In the genomic region with DNA sequence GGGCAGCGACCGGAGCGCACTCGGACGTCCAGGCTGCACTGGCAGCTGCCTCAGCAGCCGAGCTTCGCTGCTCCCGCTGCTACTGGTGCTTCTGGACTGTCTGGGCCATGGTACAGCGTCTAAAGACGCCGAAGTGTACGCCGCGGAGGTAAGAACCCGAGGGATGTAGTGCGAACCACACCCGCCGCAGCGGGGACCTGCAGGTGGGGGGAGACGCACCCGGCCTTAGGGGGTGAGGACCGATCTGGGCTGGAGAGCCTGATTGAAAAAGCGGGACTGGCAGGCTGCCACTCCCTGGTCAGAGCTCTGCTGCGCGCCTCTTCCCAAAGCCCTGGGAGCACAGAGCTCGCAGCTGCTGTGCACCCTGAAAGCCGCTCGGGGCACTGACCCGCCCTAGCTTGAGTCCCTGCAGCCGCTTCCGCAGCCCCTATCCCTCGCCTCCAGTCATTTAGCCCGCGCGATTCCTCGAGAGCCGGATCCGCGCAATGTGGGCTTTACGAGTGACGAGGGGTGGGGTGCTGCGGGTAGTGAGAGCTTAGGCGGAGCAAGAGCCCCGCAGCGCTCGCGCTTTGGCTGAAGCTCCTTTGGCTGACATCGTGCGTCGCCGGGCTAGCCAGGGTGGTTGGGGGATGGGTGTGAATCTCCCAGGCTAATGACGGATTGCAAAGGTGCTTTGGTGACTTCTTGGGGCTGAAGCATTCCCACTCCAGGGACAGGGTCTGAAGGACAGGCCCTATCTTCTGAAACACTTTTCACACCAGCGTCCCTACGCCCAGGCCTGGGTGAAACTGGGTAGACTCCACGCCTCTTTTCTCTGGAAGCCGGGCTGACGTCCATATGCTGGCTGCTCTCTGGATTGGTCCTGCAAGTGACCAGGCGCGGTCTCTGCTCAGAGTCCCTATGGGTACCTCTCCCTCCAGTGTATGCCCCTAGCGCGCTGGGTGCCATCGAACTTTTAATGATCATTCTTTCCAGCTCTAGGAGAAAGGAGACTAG, we compare ENCODE assay signal across 9 mouse cellular contexts. TPM values are rescaled to one million over a fixed set of nuclear protein-coding genes. Genes with fewer than 3 reads are reported as not detected.
A peak's percentile ranks its signal among the peaks of the same experiment; 100 is the strongest.
DNase-seq lines count a peak whose midpoint lies in the region; ATAC-seq lines count a peak whose summit lies in the region.
"Had no signal": no experiment of that assay in that cellular context is flagged by ENCODE, and none has a peak within 500 bp of the region (broad histone marks: within the 10 kb centered on the region; RNA-seq: fewer than 3 reads in every experiment).

No protein-coding gene starts in this region.

- peaks cover 5% of the 10 kb centered on the region; the same call in 1 of the 2 replicates for H3K36me3 ChIP-seq in forebrain, embryonic 10.5 days (replicated peaks)
- H3K36me3 ChIP-seq in hindbrain, embryonic 10.5 days = 0 out of 2 replicates have a peak, but pooled peaks cover 6% of the 10 kb centered on the region
- H3K36me3 ChIP-seq in liver, embryonic 12.5 days = no peaks in the 10 kb centered on the region

- peak overlapping the region; percentile 71 for H3K4me2 ChIP-seq in liver, embryonic 12.5 days

- ATAC-seq in liver, embryonic 12.5 days = no peak

- H3K4me3 ChIP-seq in forebrain, embryonic 10.5 days = peak overlapping the region; percentile 80
- peak overlapping the region; percentile 89 for H3K4me3 ChIP-seq in hindbrain, embryonic 10.5 days
- H3K4me3 ChIP-seq in liver, embryonic 12.5 days = peak overlapping the region; percentile 54

- peak; percentile 16 to 32 for DNase-seq in layer of hippocampus, postnatal 36 days
- no peak for DNase-seq in layer of hippocampus, adult 8-10 months (ENCODE audit: low spot score in 2 of 2)
- DNase-seq in adrenal gland, postnatal 36 days = peak; percentile 43 to 70
- DNase-seq in forebrain, embryonic 10.5 days (ENCODE audit: extremely low spot score, low spot score) = peak; percentile 72
- DNase-seq in hindbrain, embryonic 10.5 days (ENCODE audit: low spot score) = peak; percentile 80
- DNase-seq in naive thymus-derived CD4-positive, alpha-beta T cell, adult 2 months (ENCODE audit: low read depth) = peak; percentile 38
- DNase-seq in thymus, postnatal 36 days = no peak

- H3K4me1 ChIP-seq in forebrain, embryonic 10.5 days = peaks cover 48% of the 10 kb centered on the region
- peaks cover 51% of the 10 kb centered on the region for H3K4me1 ChIP-seq in hindbrain, embryonic 10.5 days (replicated peaks)
- peaks cover 11% of the 10 kb centered on the region; the same call in 1 of the 2 replicates for H3K4me1 ChIP-seq in liver, embryonic 12.5 days

- no peaks in the 10 kb centered on the region for H3K9me3 ChIP-seq in forebrain, embryonic 10.5 days
- H3K9me3 ChIP-seq in hindbrain, embryonic 10.5 days = no peaks in the 10 kb centered on the region
- no peaks in the 10 kb centered on the region for H3K9me3 ChIP-seq in liver, embryonic 12.5 days (replicated peaks)

- WGBS in forebrain, embryonic 10.5 days = 2% methylated on average over 62 of the region's 62 CpGs
- 2% methylated on average over 62 of the region's 62 CpGs for WGBS in hindbrain, embryonic 10.5 days
- WGBS in liver, embryonic 12.5 days (ENCODE audit: insufficient replicate concordance) = 4% methylated on average over 62 of the region's 62 CpGs

- H3K9ac ChIP-seq in liver, embryonic 12.5 days = peak overlapping the region; percentile 59

- peaks cover 60% of the 10 kb centered on the region for H3K27me3 ChIP-seq in forebrain, embryonic 10.5 days (ENCODE audit: poor library complexity, severe bottlenecking)
- H3K27me3 ChIP-seq in hindbrain, embryonic 10.5 days (ENCODE audit: insufficient read depth, poor library complexity, severe bottlenecking) = peaks cover 33% of the 10 kb centered on the region
- peaks cover 86% of the 10 kb centered on the region for H3K27me3 ChIP-seq in liver, embryonic 12.5 days (replicated peaks)

- peak overlapping the region; percentile 94 for H3K27ac ChIP-seq in forebrain, embryonic 10.5 days
- peak overlapping the region; percentile 95 for H3K27ac ChIP-seq in hindbrain, embryonic 10.5 days
- H3K27ac ChIP-seq in liver, embryonic 12.5 days = no peak overlapping the region

RNA-seq across cellular contexts. Expression of a gene that starts 1.1 kb away (rescaled TPM):
- total RNA-seq in layer of hippocampus, postnatal 36 days (2021) = 10 to 100 TPM; 16.3 to 17.9 TPM
- 10 to 100 TPM; 13.6 to 14.9 (median 14.8) TPM for total RNA-seq in layer of hippocampus, adult 8-10 months (2022)
- total RNA-seq in adrenal gland, postnatal 36 days (2021) = 10 to 100 TPM in 1 of 2 experiments, 1 to 10 TPM in 1; 6.3 to 10.4 TPM
- 11.1 TPM in 2 replicates for polyA plus RNA-seq in forebrain, embryonic 10.5 days (2016; fragmentation: Nextera tagmentation; extraction: Ambion mirVana)
- polyA plus RNA-seq in hindbrain, embryonic 10.5 days (2016; fragmentation: Nextera tagmentation; extraction: Ambion mirVana) = 15.2 and 19.4 TPM in 2 replicates
- 2.9 TPM in 2 replicates for polyA plus RNA-seq in liver, embryonic 12.5 days (2016; fragmentation: Nextera tagmentation; extraction: Ambion mirVana)

RNA-seq across cellular contexts. Expression of a gene that starts 21.1 kb away (rescaled TPM):
- 10 to 100 TPM in 1 of 2 experiments, 1 to 10 TPM in 1; 9.8 to 11.7 TPM for total RNA-seq in layer of hippocampus, postnatal 36 days (2021)
- total RNA-seq in layer of hippocampus, adult 8-10 months (2022) = 10 to 100 TPM in 3 of 4 experiments, 1 to 10 TPM in 1; 9.8 to 16.5 (median 12.9) TPM
- 10 to 100 TPM; 18.4 to 18.8 TPM for total RNA-seq in adrenal gland, postnatal 36 days (2021)
- 50.5 and 53.1 TPM in 2 replicates for polyA plus RNA-seq in forebrain, embryonic 10.5 days (2016; fragmentation: Nextera tagmentation; extraction: Ambion mirVana)
- polyA plus RNA-seq in hindbrain, embryonic 10.5 days (2016; fragmentation: Nextera tagmentation; extraction: Ambion mirVana) = 48.5 and 48.8 TPM in 2 replicates
- 15.4 and 15.9 TPM in 2 replicates for polyA plus RNA-seq in liver, embryonic 12.5 days (2016; fragmentation: Nextera tagmentation; extraction: Ambion mirVana)

RNA-seq across cellular contexts. Expression of a gene that starts 21.4 kb away (rescaled TPM):
- total RNA-seq in layer of hippocampus, postnatal 36 days (2021) = 10 to 100 TPM; 17.1 to 17.7 TPM
- total RNA-seq in layer of hippocampus, adult 8-10 months (2022) = 10 to 100 TPM; 14.7 to 16.9 (median 15.8) TPM
- total RNA-seq in adrenal gland, postnatal 36 days (2021) = 10 to 100 TPM in 1 of 2 experiments, 1 to 10 TPM in 1; 9.2 to 10.8 TPM
- 10.6 and 10.7 TPM in 2 replicates for polyA plus RNA-seq in forebrain, embryonic 10.5 days (2016; fragmentation: Nextera tagmentation; extraction: Ambion mirVana)
- 12.4 and 16.6 TPM in 2 replicates for polyA plus RNA-seq in hindbrain, embryonic 10.5 days (2016; fragmentation: Nextera tagmentation; extraction: Ambion mirVana)
- polyA plus RNA-seq in liver, embryonic 12.5 days (2016; fragmentation: Nextera tagmentation; extraction: Ambion mirVana) = 2.2 and 2.3 TPM in 2 replicates

RNA-seq across cellular contexts. Expression of a gene that starts 42.8 kb away (rescaled TPM):
- total RNA-seq in layer of hippocampus, postnatal 36 days (2021) = not detected
- not detected for total RNA-seq in layer of hippocampus, adult 8-10 months (2022)
- under 1 TPM in 1 of 2 experiments, not detected in 1; 0.82 TPM for total RNA-seq in adrenal gland, postnatal 36 days (2021)
- not detected in 2 replicates for polyA plus RNA-seq in forebrain, embryonic 10.5 days (2016; fragmentation: Nextera tagmentation; extraction: Ambion mirVana)
- not detected in 2 replicates for polyA plus RNA-seq in hindbrain, embryonic 10.5 days (2016; fragmentation: Nextera tagmentation; extraction: Ambion mirVana)
- polyA plus RNA-seq in liver, embryonic 12.5 days (2016; fragmentation: Nextera tagmentation; extraction: Ambion mirVana) = not detected in 2 replicates
- total RNA-seq: G1E had no signal
- polyA plus RNA-seq: G1E had no signal

RNA-seq across cellular contexts. Expression of a gene that starts 46.8 kb away (rescaled TPM):
- total RNA-seq in layer of hippocampus, postnatal 36 days (2021) = under 1 TPM; 0.66 to 0.95 TPM
- under 1 TPM; 0.61 to 0.93 (median 0.63) TPM for total RNA-seq in layer of hippocampus, adult 8-10 months (2022)
- total RNA-seq in adrenal gland, postnatal 36 days (2021) = under 1 TPM; 0.23 to 0.86 TPM
- polyA plus RNA-seq in forebrain, embryonic 10.5 days (2016; fragmentation: Nextera tagmentation; extraction: Ambion mirVana) = 0.14 and 0.25 TPM in 2 replicates
- polyA plus RNA-seq in hindbrain, embryonic 10.5 days (2016; fragmentation: Nextera tagmentation; extraction: Ambion mirVana) = 0.07 and 0.59 TPM in 2 replicates
- polyA plus RNA-seq in liver, embryonic 12.5 days (2016; fragmentation: Nextera tagmentation; extraction: Ambion mirVana) = not detected in 2 replicates
- polyA plus RNA-seq: G1E had no signal

Comparison
In these comparisons a context has a peak if more than half of its experiments do, and no peak if none do; other contexts are left out.
1. DNase-seq: peak in layer of hippocampus, postnatal 36 days (2 of 2), adrenal gland, postnatal 36 days (2 of 2), forebrain, embryonic 10.5 days (single experiment), hindbrain, embryonic 10.5 days (single experiment) and naive thymus-derived CD4-positive, alpha-beta T cell, adult 2 months (single experiment); none in layer of hippocampus, adult 8-10 months (0 of 2) and thymus, postnatal 36 days (0 of 2).
2. Peak in every context shown above with its lines, with median percentiles within 50 percentile points of each other: H3K4me3 ChIP-seq.